Mouse (Mus musculus) forebrain, embryonic 10.5 days (tissue): ENCODE measurements around the gene Zfp207. TPM values are rescaled to one million over a fixed set of nuclear protein-coding genes. Genes with fewer than 3 reads are reported as not detected.
"Not testable (repeated sequence)": the region's sequence is repeated elsewhere in the genome, so short reads cannot be mapped to it uniquely, and the experiment has no call there.

Experiments used
- DNase-seq: peaks from one replicate; pipeline ENCODE4 v3.0.0-alpha.2; 2017; ENCODE audit warnings: low spot score; ENCODE audit errors: extremely low spot score
- H3K27ac ChIP-seq: fragments of 300-500 bp; sonication (generic); 2 replicates; pipeline ENCODE4 v1.5.1; 2016; ENCODE audit warnings: mild to moderate bottlenecking
- H3K27me3 ChIP-seq: fragments of 300-500 bp; sonication (generic); 2 replicates; pipeline ENCODE4 v1.6.1; 2016; ENCODE audit warnings: mild to moderate bottlenecking; ENCODE audit not compliant: poor library complexity, severe bottlenecking
- H3K36me3 ChIP-seq: fragments of 300-500 bp; sonication (generic); replicated peaks from 2 replicates; pipeline ENCODE4 v1.6.1; 2016; ENCODE audit warnings: mild to moderate bottlenecking, moderate library complexity
- H3K4me1 ChIP-seq: fragments of 300-500 bp; sonication (generic); 2 replicates; pipeline ENCODE4 v1.6.1; 2016
- H3K4me3 ChIP-seq: fragments of 300-500 bp; sonication (generic); 2 replicates; pipeline ENCODE4 v1.5.1; 2016; ENCODE audit warnings: mild to moderate bottlenecking, moderate library complexity
- H3K9me3 ChIP-seq: fragments of 300-500 bp; sonication (generic); 2 replicates; pipeline ENCODE4 v1.6.1; 2016; ENCODE audit warnings: mild to moderate bottlenecking, moderate library complexity
- WGBS: fragments of 180-500 bp; shearing (Covaris S2); methylation state at CpG from one replicate; pipeline ENCODE4 v1.1.7; 2016; 5-methylcytosine and 5-hydroxymethylcytosine counted together
- polyA plus RNA-seq: library from polyadenylated mRNA; unstranded; fragments of >200 nt; fragmentation: Nextera tagmentation; extraction: Ambion mirVana; gene quantifications from 2 replicates; pipeline ENCODE4 v1.2.1, GENCODE M21; 2016

Gene Zfp207
- polyA plus RNA-seq, 1 experiment from 2014 or later = 301 TPM

GRCm38 (mm10) chr11:80383626-80384046 is 557 bp downstream of the Zfp207 start:
- Histone ChIP-seq H3K4me1 (peaks cover 36% of the 10 kb centered on the region), H3K36me3 (peaks cover 41% of the 10 kb centered on the region), H3K27me3 (no peaks in the 10 kb centered on the region), H3K9me3 (no peaks in the 10 kb centered on the region), H3K27ac (peak overlapping the region; percentile 98), H3K4me3 (peak overlapping the region; percentile 92)
- under 1% methylated on average over 20 of the region's 20 CpGs for WGBS
- no peak for DNase-seq

GRCm38 (mm10) chr11:80384461-80384860 is 1.4 kb downstream of the Zfp207 start:
- Histone ChIP-seq H3K27me3 (no peaks in the 10 kb centered on the region), H3K4me3 (peak overlapping the region; percentile 92), H3K27ac (peak overlapping the region; percentile 98), H3K36me3 (peaks cover 50% of the 10 kb centered on the region), H3K9me3 (no peaks in the 10 kb centered on the region), H3K4me1 (peaks cover 36% of the 10 kb centered on the region)
- no peak for DNase-seq

- no peak overlapping the region for H3K27ac ChIP-seq
- no peaks in the 10 kb centered on the region for H3K9me3 ChIP-seq
- no peak for DNase-seq
- peaks cover 56% of the 10 kb centered on the region for H3K36me3 ChIP-seq
- H3K4me1 ChIP-seq = peaks cover 36% of the 10 kb centered on the region
- H3K27me3 ChIP-seq = no peaks in the 10 kb centered on the region
- H3K4me3 ChIP-seq = peak overlapping the region; percentile 92
- 81% methylated on average over 4 of the region's 4 CpGs for WGBS
Measured at GRCm38 (mm10) chr11:80385055-80385454, 2.0 kb downstream of the Zfp207 start.

GRCm38 (mm10) chr11:80386790-80387189 is 3.7 kb downstream of the Zfp207 start:
- no peaks in the 10 kb centered on the region for H3K9me3 ChIP-seq
- no peaks in the 10 kb centered on the region for H3K27me3 ChIP-seq
- no peak overlapping the region for H3K27ac ChIP-seq
- 78% methylated on average over 2 of the region's 2 CpGs for WGBS
- H3K36me3 ChIP-seq = peaks cover 73% of the 10 kb centered on the region
- H3K4me3 ChIP-seq = peak overlapping the region; percentile 92
- no peak for DNase-seq
- peaks cover 36% of the 10 kb centered on the region for H3K4me1 ChIP-seq

GRCm38 (mm10) chr11:80389885-80390284 is 6.8 kb downstream of the Zfp207 start:
- no peaks in the 10 kb centered on the region for H3K9me3 ChIP-seq
- H3K27me3 ChIP-seq = no peaks in the 10 kb centered on the region
- 88% methylated on average over 1 of the region's 1 CpGs for WGBS
- no peak for DNase-seq
- peaks cover 22% of the 10 kb centered on the region for H3K4me1 ChIP-seq
- H3K4me3 ChIP-seq = no peak overlapping the region
- no peak overlapping the region for H3K27ac ChIP-seq
- H3K36me3 ChIP-seq = peaks cover 100% of the 10 kb centered on the region

- H3K36me3 ChIP-seq = peaks cover 100% of the 10 kb centered on the region
- H3K4me3 ChIP-seq = no peak overlapping the region
- 97% methylated on average over 2 of the region's 2 CpGs for WGBS
- no peaks in the 10 kb centered on the region for H3K9me3 ChIP-seq
- no peak overlapping the region for H3K27ac ChIP-seq
- no peak for DNase-seq
- H3K27me3 ChIP-seq = no peaks in the 10 kb centered on the region
- H3K4me1 ChIP-seq = peaks cover 5% of the 10 kb centered on the region
Measured at GRCm38 (mm10) chr11:80391407-80392120, 8.5 kb downstream of the Zfp207 start.

- WGBS = 97% methylated on average over 3 of the region's 3 CpGs
- no peaks in the 10 kb centered on the region for H3K27me3 ChIP-seq
- peaks cover 100% of the 10 kb centered on the region for H3K36me3 ChIP-seq
- no peak overlapping the region for H3K27ac ChIP-seq
- no peak for DNase-seq
- H3K9me3 ChIP-seq = no peaks in the 10 kb centered on the region
- H3K4me1 ChIP-seq = no peaks in the 10 kb centered on the region
- H3K4me3 ChIP-seq = no peak overlapping the region
Measured at GRCm38 (mm10) chr11:80395930-80396329, 12.9 kb downstream of the Zfp207 start.

GRCm38 (mm10) chr11:80396617-80397016 is 13.5 kb downstream of the Zfp207 start:
- no peak overlapping the region for H3K4me3 ChIP-seq
- no peaks in the 10 kb centered on the region for H3K27me3 ChIP-seq
- H3K27ac ChIP-seq = no peak overlapping the region
- 90% methylated on average over 4 of the region's 4 CpGs for WGBS
- no peak for DNase-seq
- H3K9me3 ChIP-seq = no peaks in the 10 kb centered on the region
- H3K4me1 ChIP-seq = no peaks in the 10 kb centered on the region
- H3K36me3 ChIP-seq = peaks cover 100% of the 10 kb centered on the region

- not testable (repeated sequence) for DNase-seq, H3K27me3 ChIP-seq, H3K9me3 ChIP-seq, H3K27ac ChIP-seq, H3K4me3 ChIP-seq, H3K4me1 ChIP-seq
- WGBS = 97% methylated on average over 6 of the region's 6 CpGs
- H3K36me3 ChIP-seq = peaks cover 92% of the 10 kb centered on the region
Measured at GRCm38 (mm10) chr11:80407878-80408277, 24.8 kb downstream of the Zfp207 start.

GRCm38 (mm10) chr11:80410377-80410776 is 27.3 kb downstream of the Zfp207 start:
- WGBS = 93% methylated on average over 2 of the region's 2 CpGs
- no peak for DNase-seq
- Histone ChIP-seq H3K36me3 (peaks cover 89% of the 10 kb centered on the region), H3K4me1 (no peaks in the 10 kb centered on the region), H3K27ac (no peak overlapping the region), H3K4me3 (no peak overlapping the region), H3K27me3 (no peaks in the 10 kb centered on the region), H3K9me3 (no peaks in the 10 kb centered on the region)

GRCm38 (mm10) chr11:80417085-80417484 is 34.0 kb downstream of the Zfp207 start:
- Histone ChIP-seq H3K4me1 (no peaks in the 10 kb centered on the region), H3K36me3 (peaks cover 41% of the 10 kb centered on the region), H3K4me3 (no peak overlapping the region), H3K27me3 (no peaks in the 10 kb centered on the region), H3K9me3 (peaks cover 5% of the 10 kb centered on the region; the same call in 1 of the 2 replicates), H3K27ac (no peak overlapping the region)
- WGBS = 92% methylated on average over 5 of the region's 5 CpGs
- DNase-seq = no peak

GRCm38 (mm10) chr11:80419743-80420142 is 36.7 kb downstream of the Zfp207 start:
- peaks cover 5% of the 10 kb centered on the region; the same call in 1 of the 2 replicates for H3K9me3 ChIP-seq
- no peaks in the 10 kb centered on the region for H3K27me3 ChIP-seq
- no peak for DNase-seq
- no peak overlapping the region for H3K4me3 ChIP-seq
- H3K27ac ChIP-seq = no peak overlapping the region
- WGBS = 75% methylated on average over 1 of the region's 1 CpGs
- H3K36me3 ChIP-seq = peaks cover 24% of the 10 kb centered on the region
- no peaks in the 10 kb centered on the region for H3K4me1 ChIP-seq

- peaks cover 17% of the 10 kb centered on the region for H3K36me3 ChIP-seq
- 65% methylated on average over 2 of the region's 2 CpGs for WGBS
- DNase-seq = no peak
- H3K9me3 ChIP-seq = peaks cover 5% of the 10 kb centered on the region; the same call in 1 of the 2 replicates
- H3K4me1 ChIP-seq = no peaks in the 10 kb centered on the region
- no peak overlapping the region for H3K27ac ChIP-seq
- H3K4me3 ChIP-seq = no peak overlapping the region
- no peaks in the 10 kb centered on the region for H3K27me3 ChIP-seq
Measured at GRCm38 (mm10) chr11:80420202-80420984, 37.3 kb downstream of the Zfp207 start.
